Mouse (Mus musculus) cerebellum, postnatal 14 days (tissue): Measurements from ENCODE around the gene Als2cr12.
A peak's percentile ranks its signal among the peaks of the same experiment; 100 is the strongest.
"Not testable (repeated sequence)": the region's sequence is repeated elsewhere in the genome, so short reads cannot be mapped to it uniquely, and the experiment has no call there.

Experiments
- DNase-seq, 2 experiments: peaks; one replicate each; pipeline ENCODE4 v3.0.0; 2021; ENCODE audit warnings: mixed read lengths in 2 of 2

Als2cr12 gene

DNA sequence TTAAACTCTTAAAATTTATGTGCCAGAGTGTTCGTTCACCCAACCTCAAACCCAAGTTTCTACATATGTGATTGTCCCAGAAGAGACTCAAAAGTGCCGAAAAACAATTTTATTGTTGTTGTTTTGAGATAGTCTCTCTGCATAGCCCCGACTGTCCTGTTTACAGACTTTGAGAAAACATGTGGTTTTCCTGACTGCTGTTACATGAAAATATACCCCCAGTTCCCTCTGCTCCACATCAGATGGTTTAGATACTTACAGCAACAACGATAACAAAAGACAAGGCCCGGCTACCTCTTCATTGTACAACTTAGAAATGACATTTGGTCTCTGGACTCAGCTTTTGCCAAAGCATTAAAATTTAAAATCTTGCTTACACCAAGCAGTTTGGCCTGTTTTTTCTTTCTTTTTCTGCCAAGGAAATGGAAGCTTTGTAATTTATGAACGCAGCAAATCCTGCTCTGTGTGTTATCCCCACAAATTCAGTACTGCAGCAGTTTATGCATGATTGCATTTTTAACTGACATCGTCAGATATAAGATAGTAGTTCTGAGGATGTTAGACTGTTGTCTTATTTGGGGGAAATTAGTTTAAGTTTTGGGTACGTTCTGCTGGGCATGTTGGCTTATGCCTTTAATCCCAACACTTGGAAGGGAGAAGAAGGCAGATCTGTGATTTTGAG is 21.9 kb upstream of the Als2cr12 start:
- DNase-seq: no peak

DNA sequence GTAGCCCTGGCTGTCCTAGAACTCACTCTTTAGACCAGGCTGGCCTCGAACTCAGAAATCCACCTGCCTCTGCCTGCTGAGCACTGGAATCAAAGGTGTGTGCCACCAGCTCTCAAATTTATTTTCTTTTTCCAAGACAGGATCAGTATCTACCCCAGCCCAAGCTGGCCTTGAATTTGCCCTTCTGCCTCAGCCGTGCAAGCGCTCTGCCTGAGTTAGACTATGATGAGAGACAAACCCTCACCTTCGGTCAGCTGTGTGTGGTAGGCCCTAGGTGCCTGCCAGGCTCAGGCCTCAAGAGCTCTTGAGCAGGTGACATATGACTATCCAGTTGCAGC is 21.1 kb upstream of the Als2cr12 start:
- no peak for DNase-seq

DNA sequence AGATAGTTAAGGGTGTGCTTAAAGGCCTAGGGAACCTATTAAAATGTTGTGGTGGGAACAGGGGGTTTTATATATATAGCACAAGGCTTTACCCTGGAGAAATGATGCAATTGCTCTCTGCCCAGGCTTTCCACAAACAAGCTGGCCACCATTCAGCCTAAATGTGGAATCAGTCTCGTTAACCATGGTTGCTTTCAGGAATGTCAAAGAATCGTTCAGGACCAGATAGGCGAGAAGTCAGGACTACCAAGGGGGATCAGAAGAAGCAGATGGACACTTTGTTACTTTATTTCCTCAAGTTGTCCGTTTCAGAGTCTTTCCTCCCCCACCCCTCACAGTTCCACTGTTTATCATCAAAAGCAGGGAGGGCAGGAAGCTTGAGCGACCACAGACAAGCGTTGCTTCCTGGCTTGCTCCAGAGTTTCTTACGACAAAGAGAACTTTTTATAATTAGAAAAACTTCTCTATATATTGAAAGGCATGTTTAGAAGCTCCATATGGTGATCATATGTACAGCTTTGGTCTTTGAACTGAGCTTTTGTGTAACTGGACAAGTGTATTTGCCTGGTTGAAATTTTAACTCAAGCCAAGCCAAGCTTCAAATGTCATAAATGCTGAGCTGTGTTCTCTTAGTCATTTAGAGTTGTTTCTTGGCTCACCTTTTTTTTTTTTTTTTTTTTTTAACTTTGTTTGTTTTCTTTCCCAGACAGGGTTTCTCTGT is 20.5 kb upstream of the Als2cr12 start:
- no peak for DNase-seq

DNA sequence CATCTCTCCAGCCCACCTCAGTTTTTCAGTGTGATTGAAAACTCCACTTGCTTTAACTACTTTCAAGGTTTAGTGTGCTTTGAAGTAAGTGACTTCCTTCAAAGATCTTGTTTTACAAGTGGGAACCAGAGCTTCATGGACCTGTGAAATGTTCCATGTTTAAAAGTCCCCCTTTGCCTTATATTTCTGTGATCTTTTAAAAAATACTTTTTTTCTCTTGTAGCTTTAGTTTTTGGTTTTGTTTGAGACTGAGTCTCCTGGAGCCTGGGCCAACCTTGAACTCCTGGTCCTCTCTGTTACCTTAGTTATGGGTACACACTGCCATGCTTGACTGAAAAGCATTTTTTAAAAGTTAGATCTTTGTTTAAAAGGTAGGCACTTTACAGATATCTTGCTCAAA is 19.7 kb upstream of the Als2cr12 start:
- no peak for DNase-seq

DNA sequence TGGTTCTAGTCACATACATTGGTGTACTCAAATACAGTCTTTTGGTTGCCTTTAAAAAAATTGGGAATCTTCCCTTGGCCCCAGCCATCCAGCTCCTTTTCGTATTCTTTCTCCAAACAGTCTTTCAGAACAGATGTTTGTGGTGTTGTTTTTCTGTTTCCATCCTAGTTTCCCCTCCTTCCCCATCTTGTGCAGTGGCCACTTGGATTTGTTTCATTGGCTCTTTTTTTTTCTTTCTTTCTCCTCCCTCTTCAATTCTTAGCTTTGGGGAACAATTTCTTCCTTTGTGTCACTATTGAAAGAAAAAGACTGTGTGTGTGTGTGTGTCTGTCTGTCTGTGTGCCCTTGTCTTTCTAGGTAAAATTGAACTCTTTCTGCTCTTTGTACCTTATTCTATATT is 18.6 kb upstream of the Als2cr12 start:
- DNase-seq: no peak

DNA sequence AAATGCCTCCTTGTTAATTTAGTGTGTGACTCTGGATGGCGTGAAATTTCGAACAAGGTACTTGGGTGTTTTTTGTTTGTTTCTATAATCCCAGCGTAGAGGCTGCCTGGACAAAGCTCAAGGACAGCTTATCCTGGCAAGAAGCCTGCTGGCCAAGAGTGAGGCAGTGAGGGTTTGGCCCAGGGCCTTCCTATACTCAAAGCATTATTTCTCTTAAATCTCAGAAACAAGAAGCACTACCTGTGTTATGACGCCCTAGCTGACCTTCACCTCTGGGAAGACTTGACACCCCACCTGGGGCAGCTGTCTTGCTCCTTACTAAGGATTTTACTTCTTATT is 18.1 kb upstream of the Als2cr12 start:
- peak; percentile 88 for DNase-seq

DNA sequence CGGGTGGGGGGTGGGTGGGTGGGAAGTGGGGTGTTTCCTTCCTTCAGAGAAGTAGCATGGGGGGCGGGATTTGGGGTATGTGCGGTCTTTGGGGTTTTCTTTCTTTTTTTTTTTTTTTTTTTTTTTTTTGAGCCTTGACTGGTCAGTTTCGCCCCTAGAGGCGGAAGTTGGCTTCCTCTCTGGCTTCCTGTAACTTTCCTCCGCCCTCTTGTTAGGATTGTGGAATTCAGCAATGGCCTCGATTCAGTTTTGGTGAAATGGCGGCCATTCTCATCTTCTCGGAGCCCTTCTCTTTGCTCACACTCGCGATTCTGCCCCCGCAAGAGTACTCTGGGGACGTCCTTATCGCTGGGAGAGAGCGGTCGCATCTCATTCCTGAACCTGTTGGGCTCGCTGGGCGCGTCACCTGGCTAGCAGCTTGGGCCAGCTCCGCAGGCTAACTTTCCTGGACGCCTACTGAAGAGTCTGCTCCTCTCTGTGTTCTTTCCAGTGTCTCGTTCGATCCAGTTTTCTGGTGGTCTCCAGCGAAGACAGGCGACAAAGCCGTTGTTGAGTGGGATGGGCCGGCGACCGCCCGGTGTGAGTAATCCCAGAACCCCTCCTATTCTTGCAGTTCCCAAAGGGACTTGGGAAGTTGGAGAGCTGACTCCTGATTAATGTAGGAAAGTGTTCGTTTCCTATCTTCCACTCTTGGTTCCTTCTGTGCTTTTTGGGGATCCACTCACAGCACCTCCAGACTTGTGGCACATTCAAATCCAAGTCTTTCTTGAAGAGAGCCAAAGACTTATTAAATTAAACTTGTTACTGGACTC is 17.5 kb upstream of the Als2cr12 start:
- DNase-seq: peak; percentile 66 to 75

DNA sequence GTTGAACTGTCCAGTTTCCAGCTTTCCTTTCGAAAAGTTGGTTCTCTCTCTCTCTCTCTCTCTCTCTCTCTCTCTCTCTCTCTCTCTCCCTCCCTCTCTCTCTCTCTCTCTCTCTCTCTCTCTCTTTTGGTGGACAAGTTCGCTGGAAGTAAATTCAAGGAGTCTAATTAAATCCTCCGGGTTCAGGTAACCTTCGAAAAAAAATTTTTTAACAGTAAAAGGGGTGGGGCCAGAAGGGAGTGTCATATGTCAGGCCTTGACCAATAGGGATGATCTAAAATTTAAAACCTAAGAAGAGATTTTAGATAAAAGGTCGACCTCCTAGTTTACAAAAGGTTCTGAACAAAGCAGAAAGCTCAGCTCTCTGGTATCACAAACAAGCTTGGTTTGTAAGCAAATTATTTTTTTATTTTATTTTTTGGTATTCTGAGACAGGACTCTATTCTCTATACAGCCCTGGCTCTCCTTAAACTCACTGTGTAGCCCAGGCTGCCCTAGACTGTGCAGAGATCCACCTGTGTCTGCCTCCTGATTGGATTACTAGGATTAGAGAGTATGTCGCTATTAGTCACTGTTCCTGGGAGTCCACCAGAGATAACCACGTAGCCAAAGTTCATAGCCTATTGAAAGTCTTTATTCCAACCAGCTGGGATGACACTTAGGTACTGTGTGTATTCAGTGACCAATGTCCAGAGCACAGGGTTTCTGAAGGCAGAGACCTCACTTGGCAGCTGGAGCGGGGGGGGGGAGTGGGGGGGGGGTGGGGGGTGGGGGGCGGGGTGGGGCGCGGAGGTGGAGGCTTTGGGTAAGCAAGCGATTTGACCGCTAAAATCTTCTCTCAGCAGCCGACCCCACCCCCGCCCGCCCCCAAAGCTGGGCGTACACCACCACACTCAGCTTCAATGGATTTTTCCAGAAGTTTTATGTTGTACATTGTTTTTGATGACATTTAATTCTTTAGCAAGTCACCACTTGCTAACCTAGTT is 16.6 kb upstream of the Als2cr12 start:
- peak; percentile 20 to 52 for DNase-seq

DNA sequence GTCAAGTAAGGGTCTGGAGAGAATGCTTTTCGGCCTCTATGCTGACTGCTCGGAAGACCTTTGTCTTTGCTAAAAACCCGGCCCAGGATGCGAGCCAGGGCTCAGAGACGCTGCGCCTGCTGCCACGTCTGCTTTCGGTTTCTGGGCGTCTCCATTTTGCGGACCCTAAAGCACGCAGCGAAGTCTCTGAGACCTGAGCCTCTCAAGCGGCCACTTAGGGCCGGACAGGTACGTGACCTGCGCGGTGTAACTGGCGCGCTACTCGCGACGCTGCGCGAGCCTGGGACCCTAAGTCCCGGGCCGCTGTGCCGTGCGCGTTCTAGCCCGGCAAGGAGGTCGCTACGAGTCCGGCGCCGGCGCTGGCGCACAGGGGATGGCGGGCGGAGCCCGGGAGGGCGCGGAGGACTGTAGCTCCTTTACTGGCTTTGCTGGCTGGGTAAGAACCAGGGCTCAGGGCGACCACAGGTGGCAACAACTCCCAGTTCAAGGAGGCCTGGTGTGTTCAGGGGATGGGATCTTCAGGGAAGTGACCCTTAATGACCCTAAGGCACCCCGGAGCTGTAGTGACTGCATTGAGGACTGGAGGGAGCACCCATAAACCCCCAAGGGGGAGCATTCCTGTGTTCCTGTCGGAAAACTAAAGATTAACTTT is 15.7 kb upstream of the Als2cr12 start, which contains the start of gene Cflar:
TSS of gene Cflar (plus strand) at position 144 of the 652 bp plus-strand sequence.
- peak; percentile 74 to 79 for DNase-seq

DNA sequence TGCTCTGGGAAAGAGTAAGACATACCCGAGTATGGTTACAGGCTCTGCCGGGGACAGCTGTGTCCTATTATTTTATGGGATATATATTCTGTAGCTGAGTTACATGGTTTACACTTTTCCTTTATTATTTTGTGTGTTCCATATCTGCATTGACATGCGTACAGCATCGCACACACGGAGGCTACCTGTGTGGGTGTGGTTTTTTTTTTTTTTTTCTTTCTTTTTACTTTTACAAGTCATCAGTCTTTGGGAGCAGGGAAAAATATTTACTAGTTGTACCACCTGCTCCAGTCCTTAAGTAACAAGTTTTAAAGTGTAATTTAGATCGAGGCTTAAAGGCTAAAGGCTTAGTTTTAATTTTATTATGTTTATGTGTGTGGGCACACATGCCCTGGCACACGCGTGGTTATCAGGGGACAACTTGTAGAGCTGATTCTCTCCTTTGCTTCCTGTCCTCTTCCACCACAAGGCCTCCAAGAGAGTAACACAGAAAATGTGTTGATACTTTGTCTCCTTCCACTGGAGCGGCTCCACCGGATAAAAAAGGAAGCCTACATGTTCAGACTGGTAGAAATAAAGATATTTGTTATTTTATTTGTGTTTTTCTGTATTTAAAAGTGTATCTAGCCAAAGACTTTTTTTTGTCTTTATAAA is 15.0 kb upstream of the Als2cr12 start:
- DNase-seq: peak in 1 of 2 experiments; percentile 29

DNA sequence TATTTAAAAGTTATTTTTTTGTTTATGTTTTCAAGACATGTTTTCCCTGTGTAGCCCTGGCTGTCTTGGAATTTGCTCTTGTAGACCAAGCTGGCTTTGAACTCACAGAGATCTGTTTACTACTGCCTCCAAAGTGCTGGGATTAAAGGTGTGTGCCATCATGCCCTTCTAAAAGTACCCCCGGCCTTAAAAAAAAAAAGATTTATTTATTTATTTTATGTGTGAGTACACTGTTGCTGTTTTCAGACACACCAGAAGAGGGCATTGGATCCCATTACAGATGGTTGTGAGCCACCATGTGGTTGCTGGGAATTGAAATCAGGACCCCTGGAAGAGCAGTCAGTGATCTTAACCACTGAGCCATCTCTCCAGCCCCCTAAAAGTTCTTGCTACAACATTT is 14.3 kb upstream of the Als2cr12 start:
- DNase-seq: not testable (repeated sequence)

DNA sequence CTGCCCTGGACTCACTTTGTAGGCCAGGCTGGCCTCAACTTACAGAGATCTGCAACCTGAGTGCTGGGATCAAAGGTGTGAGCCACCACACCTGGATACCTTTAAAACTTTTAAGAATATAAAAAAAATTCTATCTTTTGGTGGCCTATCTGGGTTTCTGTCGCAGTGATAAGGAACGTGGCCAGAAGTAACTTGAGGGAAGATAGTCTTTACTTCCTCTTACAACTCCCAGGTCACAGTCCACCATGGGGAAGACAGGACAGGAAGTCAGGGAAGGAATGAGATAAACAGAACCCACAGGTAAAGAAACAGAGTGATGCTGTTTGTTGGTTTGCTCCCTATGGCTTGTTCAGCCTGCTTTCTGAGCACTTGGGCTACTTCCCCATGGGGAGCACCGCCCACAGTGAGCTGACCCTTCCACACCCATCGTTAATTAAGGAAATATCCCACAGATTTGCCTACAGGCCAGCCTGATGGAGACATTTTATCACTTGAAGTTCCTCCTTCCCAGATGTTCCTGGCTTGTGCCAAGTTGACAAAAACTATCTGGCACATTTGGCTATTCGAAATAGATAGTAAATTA is 4.9 kb upstream of the Als2cr12 start:
- not testable (repeated sequence) for DNase-seq

DNA sequence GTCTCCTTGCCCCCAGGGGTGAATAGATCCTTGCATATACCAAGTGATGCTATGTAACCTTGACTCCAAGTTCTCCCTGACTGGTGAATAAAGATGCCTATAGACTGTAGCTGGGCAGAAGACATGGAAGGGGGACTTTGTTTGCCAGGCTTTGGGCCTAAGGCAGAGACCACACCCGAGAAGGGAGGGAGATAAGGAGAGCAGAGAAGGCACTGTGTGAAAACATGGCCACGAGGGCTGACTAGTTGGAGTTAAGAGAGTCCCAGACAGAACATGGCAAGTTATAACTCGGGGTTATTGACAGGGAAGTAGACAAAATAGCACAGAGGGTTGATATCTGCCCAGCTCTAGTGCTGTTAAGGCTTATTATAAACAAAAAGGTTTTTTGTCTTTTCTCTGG is 4.2 kb upstream of the Als2cr12 start:
- no peak for DNase-seq

DNA sequence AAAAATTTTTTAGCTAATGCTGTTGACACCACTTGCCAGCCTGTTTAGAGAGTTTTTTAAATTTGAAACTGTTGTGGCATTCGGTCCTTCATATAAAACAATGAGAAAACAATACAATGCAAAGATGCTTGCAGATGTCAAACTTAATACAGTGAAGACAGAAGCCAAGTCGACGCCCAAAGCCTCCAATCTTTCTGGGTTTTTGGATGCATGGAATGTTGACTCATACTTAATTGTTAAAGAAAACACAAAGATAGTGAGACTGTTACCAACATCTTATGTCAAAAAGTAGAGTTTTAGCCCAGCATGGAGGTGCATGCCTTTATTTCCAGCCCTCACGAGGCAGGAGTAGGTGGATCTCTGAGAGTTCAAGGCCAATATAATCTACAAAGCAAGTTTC is 3.0 kb upstream of the Als2cr12 start:
- DNase-seq: no peak

DNA sequence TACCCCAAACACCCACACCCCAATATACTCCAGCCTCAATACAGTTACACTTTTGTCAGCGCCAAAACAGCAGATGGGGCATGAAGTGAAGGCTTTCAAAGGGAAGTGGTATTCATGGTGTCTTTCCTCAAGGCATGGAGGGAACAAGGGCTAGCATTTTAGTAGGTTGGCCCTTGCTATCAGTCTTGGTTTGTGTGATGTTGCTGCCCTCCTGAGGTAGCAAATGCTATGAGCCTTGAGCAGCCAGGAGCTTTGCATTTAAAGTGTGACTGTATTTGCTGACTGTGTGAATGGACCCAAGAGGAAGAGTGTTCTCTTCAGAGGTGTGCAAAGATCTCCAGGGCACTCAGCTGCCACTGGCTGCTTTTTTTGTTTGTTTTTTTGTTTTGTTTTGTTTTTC is 1.8 kb upstream of the Als2cr12 start:
- peak; percentile 37 to 50 for DNase-seq

DNA sequence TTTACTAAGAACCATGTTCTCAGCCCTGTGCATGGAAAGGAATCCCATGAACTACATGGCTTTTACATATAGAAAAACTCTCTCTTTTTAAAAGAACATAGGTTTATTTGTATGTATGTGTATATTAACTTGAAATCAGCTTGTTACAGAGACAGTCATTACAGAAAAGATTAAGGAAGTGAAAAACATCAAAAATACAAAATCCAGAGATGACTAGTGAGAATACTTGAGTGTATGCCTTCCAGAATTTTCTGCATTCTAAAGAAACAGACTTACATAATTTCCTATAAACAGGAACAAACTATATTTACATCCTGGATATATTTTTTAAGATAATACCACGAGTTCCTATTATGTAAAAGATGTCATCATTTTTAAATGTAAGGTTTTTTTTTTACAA is 2.1 kb downstream of the Als2cr12 start:
- DNase-seq: no peak

DNA sequence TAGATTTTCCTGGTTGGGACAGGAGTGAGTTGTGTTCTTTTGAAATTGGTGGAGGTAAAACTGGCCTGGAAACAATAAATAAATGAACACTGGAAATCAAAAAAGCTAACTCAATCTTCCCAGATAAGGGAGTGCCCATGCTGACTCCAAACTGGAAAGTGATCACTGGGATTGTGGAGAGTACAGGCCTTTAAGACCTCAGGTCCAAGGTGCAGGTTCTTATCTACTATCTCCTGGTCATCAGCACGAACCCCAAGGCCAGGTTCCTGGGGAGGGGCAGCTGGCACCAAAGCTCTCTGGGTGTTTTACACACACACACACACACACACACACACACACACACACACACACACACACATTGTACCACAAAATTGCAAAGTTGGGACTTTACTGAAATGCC is 4.1 kb downstream of the Als2cr12 start:
- DNase-seq: not testable (repeated sequence)

DNA sequence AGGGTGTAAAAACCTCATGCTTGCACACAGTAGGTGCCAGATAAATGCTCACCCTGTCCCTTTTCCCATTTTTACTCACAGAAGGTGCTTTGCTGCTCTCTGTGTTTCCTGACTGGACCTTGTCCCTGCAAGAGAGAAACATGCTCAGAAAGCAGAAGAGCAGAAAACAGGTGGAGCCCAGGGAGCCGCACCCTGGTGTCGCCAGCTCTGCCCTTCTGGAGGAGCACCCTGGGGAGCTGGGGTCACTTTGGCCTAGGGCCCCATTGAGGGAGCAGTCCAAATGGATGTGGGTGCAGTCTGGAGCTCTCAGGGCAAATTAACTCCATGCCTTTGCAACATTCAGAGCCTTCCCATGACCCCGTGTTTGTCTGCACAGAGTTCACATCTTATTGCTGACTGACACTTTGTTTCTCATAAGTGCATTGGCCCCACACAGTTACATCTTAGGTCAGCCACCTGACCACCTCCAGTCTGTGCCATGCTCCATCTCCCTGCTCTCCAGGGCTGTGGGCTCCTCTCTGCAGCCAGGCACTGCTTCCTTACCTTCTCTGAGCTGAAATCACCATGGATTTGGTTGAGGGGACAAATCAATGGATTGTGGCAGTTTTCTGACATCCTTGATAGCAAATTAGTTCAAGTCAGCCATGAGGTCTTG is 4.8 kb downstream of the Als2cr12 start:
- not testable (repeated sequence) for DNase-seq

DNA sequence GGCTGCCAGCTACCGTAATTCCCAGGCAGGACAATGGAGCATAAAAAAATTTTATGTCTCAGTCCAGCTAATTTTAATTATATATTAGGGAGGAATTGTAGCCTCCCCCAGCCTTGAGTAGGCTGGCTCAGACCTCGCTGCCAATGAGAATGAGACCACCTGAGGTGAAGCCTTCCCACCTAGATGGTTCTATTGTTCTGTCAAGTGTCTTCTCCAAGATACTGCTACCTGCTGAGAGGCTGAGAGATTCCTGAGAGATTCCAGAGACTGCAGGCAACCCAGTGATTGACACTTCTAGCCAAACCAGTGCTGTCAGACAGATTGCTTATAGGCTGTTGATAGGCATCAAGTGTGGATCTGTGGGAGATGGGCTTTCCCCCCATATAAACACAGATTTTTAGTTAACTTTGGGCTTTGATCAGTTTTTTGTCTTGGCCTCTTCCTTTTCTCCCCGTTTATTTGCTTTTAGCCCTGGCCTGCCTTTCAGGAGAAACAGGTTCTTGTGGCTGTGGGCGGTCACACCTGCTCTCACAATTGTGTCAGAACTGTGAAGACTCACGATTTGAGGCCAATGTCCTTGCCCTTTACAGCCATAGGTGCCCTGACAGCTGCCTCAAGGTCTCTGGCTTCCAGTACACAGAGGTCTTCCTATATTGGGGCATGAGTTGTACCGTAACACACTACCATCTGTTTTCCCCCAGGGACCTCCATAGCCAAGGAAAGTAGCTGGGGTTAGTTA is 5.6 kb downstream of the Als2cr12 start:
- DNase-seq: no peak

DNA sequence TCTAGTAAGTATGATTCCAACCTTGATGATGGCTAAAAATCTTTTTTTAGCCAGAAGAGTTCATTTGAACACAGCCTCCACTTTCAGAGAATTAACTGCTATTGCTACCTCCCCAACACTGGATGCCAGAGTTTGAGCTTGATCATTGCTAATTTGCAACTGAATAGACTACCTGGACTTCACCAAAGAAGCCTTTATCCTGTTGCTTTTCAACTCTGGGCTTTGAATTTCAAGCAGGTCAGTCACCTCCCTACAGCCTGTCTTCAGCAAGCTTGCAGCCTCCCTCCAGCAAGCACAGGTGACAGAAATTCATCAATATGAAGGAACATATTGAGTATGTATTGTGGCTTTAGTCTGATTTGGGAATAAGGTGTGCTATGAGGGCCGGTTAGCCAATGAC is 6.4 kb downstream of the Als2cr12 start:
- DNase-seq: no peak
